Mouse (Mus musculus) small intestine, adult 2 months (tissue): ENCODE measurements around the gene Vmn1r50. TPM values are rescaled to one million over a fixed set of nuclear protein-coding genes. Genes with fewer than 3 reads are reported as not detected.
"Not testable (repeated sequence)": the region's sequence is repeated elsewhere in the genome, so short reads cannot be mapped to it uniquely, and the experiment has no call there.

ENCODE experiments used
- H3K27ac ChIP-seq: fragments of 200-500 bp; 2 replicates; pipeline ENCODE4 v1.5.1; 2012; ENCODE audit warnings: low read depth, low read length, control low read depth, inconsistent platforms; ENCODE audit not compliant: insufficient read depth
- H3K27me3 ChIP-seq: fragments of 200-500 bp; 2 replicates; pipeline ENCODE4 v1.6.1; 2012; ENCODE audit warnings: mild to moderate bottlenecking, moderate library complexity, low read length, inconsistent platforms; ENCODE audit not compliant: control insufficient read depth, insufficient read depth
- H3K36me3 ChIP-seq: fragments of 200-500 bp; 2 replicates; pipeline ENCODE4 v1.6.1; 2012; ENCODE audit warnings: mild to moderate bottlenecking, low read length, control low read depth, inconsistent platforms; ENCODE audit not compliant: control insufficient read depth, insufficient read depth
- H3K4me1 ChIP-seq: fragments of 200-500 bp; 2 replicates; pipeline ENCODE4 v1.6.1; 2012; ENCODE audit warnings: low read length, inconsistent platforms, mixed read lengths; ENCODE audit not compliant: control insufficient read depth, insufficient read depth, insufficient read length
- H3K4me3 ChIP-seq: fragments of 200-500 bp; 2 replicates; pipeline ENCODE4 v1.5.1; 2012; ENCODE audit warnings: low read depth, mild to moderate bottlenecking, control low read depth, inconsistent platforms, low read length, moderate library complexity
- CTCF ChIP-seq: fragments of 200-500 bp; IDR thresholded peaks from 2 replicates; pipeline ENCODE4 v1.5.1; 2012; ENCODE audit warnings: low read depth, mild to moderate bottlenecking, control low read depth, inconsistent platforms, low read length, moderate library complexity, mixed read lengths; ENCODE audit not compliant: insufficient replicate concordance, insufficient read length; ENCODE audit errors: extremely low read depth
- POLR2A ChIP-seq: fragments of 200-500 bp; IDR thresholded peaks from 2 replicates; pipeline ENCODE4 v1.6.1; 2012; ENCODE audit warnings: low read depth, mild to moderate bottlenecking, control low read depth, inconsistent platforms, low read length, moderate library complexity
- WGBS: fragments of 180-500 bp; shearing (Covaris S2); methylation state at CpG from one replicate; pipeline ENCODE4 v1.1.7; 2018; 5-methylcytosine and 5-hydroxymethylcytosine counted together
- polyA plus RNA-seq: library from polyadenylated mRNA; depleted of rRNA; stranded (reverse); fragments of >200 nt; gene quantifications from 2 replicates; pipeline ENCODE4 v1.2.3, GENCODE M21; 2012; rRNA removed

The Vmn1r50 gene
- polyA plus RNA-seq = not detected in 2 replicates

GRCm38 (mm10) chr6:90101130-90101529 is at the start of gene Vmn1r50:
TSS of gene Vmn1r50 (plus strand) at chr6:90101430.
- Histone ChIP-seq H3K4me3 (no peak within 1 kb of the TSS), H3K36me3 (no peaks in the 10 kb centered on the region), H3K27ac (no peak within 1 kb of the TSS), H3K27me3 (no peaks in the 10 kb centered on the region), H3K4me1 (no peaks in the 10 kb centered on the region)
- TF ChIP-seq CTCF (no peak), POLR2A (no peak)
- WGBS = 56% methylated on average over 2 of the region's 2 CpGs

GRCm38 (mm10) chr6:90078406-90078805 is 22.8 kb upstream of the Vmn1r50 start, which contains the start of gene Vmn1r49:
TSS of gene Vmn1r49 (minus strand) at chr6:90078506.
- WGBS = 74% methylated on average over 4 of the region's 4 CpGs
- no peak within 1 kb of the TSS for H3K4me3 ChIP-seq
- no peaks in the 10 kb centered on the region for H3K27me3 ChIP-seq
- TF ChIP-seq CTCF (no peak), POLR2A (no peak)
- no peak within 1 kb of the TSS for H3K27ac ChIP-seq
- no peaks in the 10 kb centered on the region for H3K36me3 ChIP-seq
- H3K4me1 ChIP-seq = no peaks in the 10 kb centered on the region

DNA sequence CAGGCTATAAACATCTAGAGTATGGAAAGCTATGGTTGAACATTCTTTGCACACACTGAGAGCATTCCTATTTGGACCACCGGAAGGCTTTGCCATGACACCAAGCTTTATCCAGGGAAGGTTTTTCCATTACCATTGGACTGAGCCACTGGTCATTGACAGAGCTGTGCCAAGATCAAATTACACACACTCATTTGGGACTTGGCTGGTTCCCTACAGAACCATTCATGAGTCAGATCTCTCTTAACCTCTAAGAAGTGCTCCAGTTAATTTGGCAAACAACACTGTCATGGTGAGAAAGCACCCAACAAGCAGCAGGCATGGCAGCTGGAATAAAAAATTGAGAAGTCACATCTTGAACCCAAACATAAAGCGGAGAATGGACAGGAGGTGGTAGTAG is 664 bp upstream of the Vmn1r50 start:
- Histone ChIP-seq H3K27ac (no peak overlapping the region), H3K36me3 (no peaks in the 10 kb centered on the region), H3K4me1 (no peaks in the 10 kb centered on the region), H3K4me3 (no peak overlapping the region), H3K27me3 (no peaks in the 10 kb centered on the region)
- TF ChIP-seq POLR2A (no peak), CTCF (no peak)
- WGBS = 89% methylated on average over 2 of the region's 2 CpGs

GRCm38 (mm10) chr6:90122296-90122695 is 21.1 kb downstream of the Vmn1r50 start, which contains the start of gene Vmn1r51:
TSS of gene Vmn1r51 (plus strand) at chr6:90122596.
- H3K27ac ChIP-seq, H3K4me3 ChIP-seq, H3K36me3 ChIP-seq, H3K27me3 ChIP-seq, H3K4me1 ChIP-seq: not testable (repeated sequence)
- 93% methylated on average over 1 of the region's 1 CpGs for WGBS

Other genes starting within 250 kb of the Vmn1r50 start
- gene Vmn1r42, start 225.0 kb upstream of the Vmn1r50 start, polyA plus RNA-seq = not detected in 2 replicates
- 0.01 TPM in 1 of 2 replicates, not detected in the other for gene Vmn1r43, start 225.0 kb upstream of the Vmn1r50 start, polyA plus RNA-seq
- not detected in 2 replicates for gene Vmn1r44, start 217.8 kb upstream of the Vmn1r50 start, polyA plus RNA-seq
- gene Vmn1r45, start 160.8 kb upstream of the Vmn1r50 start, polyA plus RNA-seq = not detected in 2 replicates
- not detected in 2 replicates for gene Vmn1r46, start 132.1 kb upstream of the Vmn1r50 start, polyA plus RNA-seq
- not detected in 2 replicates for gene Vmn1r47, start 85.3 kb upstream of the Vmn1r50 start, polyA plus RNA-seq
- gene Vmn1r48, start 64.6 kb upstream of the Vmn1r50 start, polyA plus RNA-seq = not detected in 2 replicates
- not detected in 2 replicates for gene Vmn1r49, start 22.9 kb upstream of the Vmn1r50 start, polyA plus RNA-seq
- gene Vmn1r51, start 21.2 kb downstream of the Vmn1r50 start, polyA plus RNA-seq = not detected in 2 replicates
- gene Vmn1r52, start 73.4 kb downstream of the Vmn1r50 start, polyA plus RNA-seq = not detected in 2 replicates
- gene V1ra8, start 101.4 kb downstream of the Vmn1r50 start, polyA plus RNA-seq = not detected in 2 replicates
- gene Vmn1r53, start 123.0 kb downstream of the Vmn1r50 start, polyA plus RNA-seq = not detected in 2 replicates
- gene Vmn1r54, start 144.9 kb downstream of the Vmn1r50 start, polyA plus RNA-seq = not detected in 2 replicates
- not detected in 2 replicates for gene BC048671, start 199.8 kb downstream of the Vmn1r50 start, polyA plus RNA-seq
- gene Chst13, start 223.8 kb downstream of the Vmn1r50 start, polyA plus RNA-seq = 0.09 and 0.52 TPM in 2 replicates
- not detected in 2 replicates for gene Uroc1, start 231.9 kb downstream of the Vmn1r50 start, polyA plus RNA-seq